Mouse (Mus musculus): ENCODE data around the gene Slc44a2. TPM values are rescaled to one million over a fixed set of nuclear protein-coding genes. Genes with fewer than 3 reads are reported as not detected.

Gene Slc44a2
- total and polyA plus RNA-seq, 2 experiments from 2014 or later, result 46.5 to 84.8 TPM

GRCm38 (mm10) chr9:21369080-21369479, 48.6 kb downstream of the Slc44a2 start:
- no peak for ATAC-seq (ENCODE audit: insufficient read depth, low read depth)
- no peak for DNase-seq (ENCODE audit: low spot score)
- Histone ChIP-seq H3K4me1 (ENCODE audit: control insufficient read depth, insufficient read depth) (peaks cover 13% of the 10 kb centered on the region), H3K27ac (ENCODE audit: low read depth) (no peak overlapping the region), H3K9ac (replicated peaks; ENCODE audit: low read depth, low read length) (peak overlapping the region; percentile 70; the same call in 1 of the 2 replicates), H3K36me3 (replicated peaks; ENCODE audit: control insufficient read depth, insufficient read depth, low read length) (no peaks in the 10 kb centered on the region), H3K4me3 (ENCODE audit: low read depth, low read length) (peak overlapping the region; percentile 90), H3K27me3 (ENCODE audit: control insufficient read depth, insufficient read depth, low read length) (no peaks in the 10 kb centered on the region), H3K4me2 (ENCODE audit: low read depth, low read length) (peak overlapping the region; percentile 80), H3K9me3 (replicated peaks; ENCODE audit: control insufficient read depth, low read length) (no peaks in the 10 kb centered on the region)
- 56% methylated on average over 11 of the region's 11 CpGs for WGBS
- TF ChIP-seq EP300 (IDR thresholded peaks at IDR 0.05; ENCODE audit: low read depth) (no peak), CTCF (IDR thresholded peaks at IDR 0.05; ENCODE audit: low read depth) (no peak)

DNA sequence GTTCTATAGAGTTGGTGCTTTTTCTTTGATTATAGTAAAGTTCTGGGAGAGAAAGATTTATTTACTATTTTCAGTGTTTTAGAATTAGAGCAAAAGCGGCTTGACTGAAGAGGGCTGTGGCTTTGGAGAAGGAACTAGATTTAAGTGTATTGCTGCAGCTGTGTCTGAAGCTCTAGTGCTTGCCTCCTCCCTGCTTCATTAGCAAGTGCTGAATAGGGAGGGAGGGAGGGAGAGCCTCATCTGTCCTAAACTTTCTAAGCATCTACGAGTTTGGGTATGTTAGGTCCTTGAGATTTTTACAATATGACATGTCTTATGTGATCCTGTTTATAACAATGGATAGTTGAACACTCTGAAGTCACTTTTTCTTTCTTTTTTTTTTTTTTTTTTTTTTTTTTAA, 50.4 kb downstream of the Slc44a2 start:
- Histone ChIP-seq H3K27me3 (ENCODE audit: control insufficient read depth, insufficient read depth, low read length) (no peaks in the 10 kb centered on the region), H3K27ac (ENCODE audit: low read depth) (no peak overlapping the region), H3K4me1 (ENCODE audit: control insufficient read depth, insufficient read depth) (peaks cover 13% of the 10 kb centered on the region), H3K9ac (replicated peaks; ENCODE audit: low read depth, low read length) (no peak overlapping the region), H3K4me3 (ENCODE audit: low read depth, low read length) (no peak overlapping the region), H3K9me3 (replicated peaks; ENCODE audit: control insufficient read depth, low read length) (no peaks in the 10 kb centered on the region), H3K36me3 (replicated peaks; ENCODE audit: control insufficient read depth, insufficient read depth, low read length) (no peaks in the 10 kb centered on the region), H3K4me2 (ENCODE audit: low read depth, low read length) (no peak overlapping the region)
- no peak for TF ChIP-seq CTCF (IDR thresholded peaks at IDR 0.05; ENCODE audit: low read depth)
- no peak for TF ChIP-seq EP300 (IDR thresholded peaks at IDR 0.05; ENCODE audit: low read depth)
- ATAC-seq (ENCODE audit: insufficient read depth, low read depth), result no peak
- no peak for DNase-seq (ENCODE audit: low spot score)
- WGBS, result 72% methylated on average over 2 of the region's 2 CpGs

- H3K4me2 ChIP-seq (ENCODE audit: low read depth, low read length), result no peak overlapping the region
- no peak overlapping the region for H3K4me3 ChIP-seq (ENCODE audit: low read depth, low read length)
- no peak overlapping the region for H3K27ac ChIP-seq (ENCODE audit: low read depth)
- H3K9ac ChIP-seq (replicated peaks; ENCODE audit: low read depth, low read length), result no peak overlapping the region
- TF ChIP-seq CTCF (IDR thresholded peaks at IDR 0.05; ENCODE audit: low read depth), result no peak
- TF ChIP-seq EP300 (IDR thresholded peaks at IDR 0.05; ENCODE audit: low read depth), result no peak
- H3K36me3 ChIP-seq (replicated peaks; ENCODE audit: control insufficient read depth, insufficient read depth, low read length), result no peaks in the 10 kb centered on the region
- DNase-seq (ENCODE audit: low spot score), result no peak
- WGBS, result 50% methylated on average over 1 of the region's 1 CpGs
- H3K27me3 ChIP-seq (ENCODE audit: control insufficient read depth, insufficient read depth, low read length), result no peaks in the 10 kb centered on the region
- peaks cover 13% of the 10 kb centered on the region for H3K4me1 ChIP-seq (ENCODE audit: control insufficient read depth, insufficient read depth)
- no peaks in the 10 kb centered on the region for H3K9me3 ChIP-seq (replicated peaks; ENCODE audit: control insufficient read depth, low read length)
- ATAC-seq (ENCODE audit: insufficient read depth, low read depth), result no peak
These were observed 52.0 kb downstream of the Slc44a2 start for GRCm38 (mm10) chr9:21372508-21372907.

- Histone ChIP-seq H3K27ac (ENCODE audit: low read depth) (no peak overlapping the region), H3K4me1 (ENCODE audit: control insufficient read depth, insufficient read depth) (peaks cover 11% of the 10 kb centered on the region), H3K27me3 (ENCODE audit: control insufficient read depth, insufficient read depth, low read length) (no peaks in the 10 kb centered on the region), H3K4me2 (ENCODE audit: low read depth, low read length) (no peak overlapping the region), H3K9me3 (replicated peaks; ENCODE audit: control insufficient read depth, low read length) (no peaks in the 10 kb centered on the region), H3K9ac (replicated peaks; ENCODE audit: low read depth, low read length) (0 out of 2 replicates have a peak overlapping the region, but pooled peaks have one; percentile 6), H3K4me3 (ENCODE audit: low read depth, low read length) (no peak overlapping the region), H3K36me3 (replicated peaks; ENCODE audit: control insufficient read depth, insufficient read depth, low read length) (no peaks in the 10 kb centered on the region)
- DNase-seq (ENCODE audit: low spot score) (no peak), ATAC-seq (ENCODE audit: insufficient read depth, low read depth) (no peak)
- 73% methylated on average over 3 of the region's 3 CpGs for WGBS
- TF ChIP-seq EP300 (IDR thresholded peaks at IDR 0.05; ENCODE audit: low read depth) (no peak), CTCF (IDR thresholded peaks at IDR 0.05; ENCODE audit: low read depth) (no peak)
These were observed 58.7 kb downstream of the Slc44a2 start for GRCm38 (mm10) chr9:21379195-21379594.

GRCm38 (mm10) chr9:21380868-21381267, 60.4 kb downstream of the Slc44a2 start:
- no peaks in the 10 kb centered on the region for H3K36me3 ChIP-seq (replicated peaks; ENCODE audit: control insufficient read depth, insufficient read depth, low read length)

GRCm38 (mm10) chr9:21383966-21384365, 63.5 kb downstream of the Slc44a2 start:
- TF ChIP-seq CTCF (IDR thresholded peaks at IDR 0.05; ENCODE audit: low read depth) (no peak), EP300 (IDR thresholded peaks at IDR 0.05; ENCODE audit: low read depth) (no peak)
- no peak overlapping the region for H3K9ac ChIP-seq (replicated peaks; ENCODE audit: low read depth, low read length)
- peaks cover 13% of the 10 kb centered on the region for H3K36me3 ChIP-seq (replicated peaks; ENCODE audit: control insufficient read depth, insufficient read depth, low read length)
- H3K4me3 ChIP-seq (ENCODE audit: low read depth, low read length), result no peak overlapping the region
- ATAC-seq (ENCODE audit: insufficient read depth, low read depth) (no peak), DNase-seq (ENCODE audit: low spot score) (no peak)
- no peak overlapping the region for H3K27ac ChIP-seq (ENCODE audit: low read depth)
- no peaks in the 10 kb centered on the region for H3K9me3 ChIP-seq (replicated peaks; ENCODE audit: control insufficient read depth, low read length)
- H3K4me1 ChIP-seq (ENCODE audit: control insufficient read depth, insufficient read depth), result peaks cover 7% of the 10 kb centered on the region
- H3K4me2 ChIP-seq (ENCODE audit: low read depth, low read length), result no peak overlapping the region
- H3K27me3 ChIP-seq (ENCODE audit: control insufficient read depth, insufficient read depth, low read length), result no peaks in the 10 kb centered on the region

More at GRCm38 (mm10) chr9:21380868-21381267, 60.4 kb downstream of the Slc44a2 start:
- Histone ChIP-seq H3K9ac (replicated peaks; ENCODE audit: low read depth, low read length) (no peak overlapping the region), H3K27me3 (ENCODE audit: control insufficient read depth, insufficient read depth, low read length) (no peaks in the 10 kb centered on the region), H3K4me1 (ENCODE audit: control insufficient read depth, insufficient read depth) (peaks cover 11% of the 10 kb centered on the region), H3K4me3 (ENCODE audit: low read depth, low read length) (no peak overlapping the region), H3K4me2 (ENCODE audit: low read depth, low read length) (no peak overlapping the region), H3K9me3 (replicated peaks; ENCODE audit: control insufficient read depth, low read length) (no peaks in the 10 kb centered on the region), H3K27ac (ENCODE audit: low read depth) (no peak overlapping the region)
- ATAC-seq (ENCODE audit: insufficient read depth, low read depth) (no peak), DNase-seq (ENCODE audit: low spot score) (no peak)
- TF ChIP-seq CTCF (IDR thresholded peaks at IDR 0.05; ENCODE audit: low read depth) (no peak), EP300 (IDR thresholded peaks at IDR 0.05; ENCODE audit: low read depth) (no peak)
